Mouse (Mus musculus) lung, postnatal 0 days (tissue): ENCODE measurements around the gene Metrn. TPM values are rescaled to one million over a fixed set of nuclear protein-coding genes. Genes with fewer than 3 reads are reported as not detected.
A peak's percentile ranks its signal among the peaks of the same experiment; 100 is the strongest.
"Not testable (repeated sequence)": the region's sequence is repeated elsewhere in the genome, so short reads cannot be mapped to it uniquely, and the experiment has no call there.

Experiments used
- ATAC-seq: fragments of 200-750 bp; cut with Nextera tagmentation; 2 replicates; pipeline ENCODE4 v1.8.0; 2017; ENCODE audit warnings: moderate library complexity
- DNase-seq: peaks from one replicate; pipeline ENCODE4 v3.0.0-alpha.2; 2016; ENCODE audit warnings: low spot score
- H3K27ac ChIP-seq: fragments of 300-500 bp; sonication (generic); 2 replicates; pipeline ENCODE4 v1.5.1; 2014; ENCODE audit warnings: antibody characterized with exemption, mild to moderate bottlenecking, low read length, mixed read lengths
- H3K27me3 ChIP-seq: fragments of 300-500 bp; sonication (generic); replicated peaks from 2 replicates; pipeline ENCODE4 v1.6.1; 2014; ENCODE audit warnings: low read length, mixed read lengths; ENCODE audit not compliant: insufficient read depth
- H3K36me3 ChIP-seq: fragments of 300-500 bp; sonication (generic); 2 replicates; pipeline ENCODE4 v1.6.1; 2014; ENCODE audit warnings: low read length, mixed read lengths; ENCODE audit not compliant: insufficient read depth
- H3K4me1 ChIP-seq: fragments of 300-500 bp; sonication (generic); 2 replicates; pipeline ENCODE4 v1.6.1; 2014; ENCODE audit warnings: antibody characterized with exemption, low read depth, low read length, mixed read lengths; ENCODE audit not compliant: insufficient read depth
- H3K4me2 ChIP-seq: fragments of 300-500 bp; sonication (generic); replicated peaks from 2 replicates; pipeline ENCODE4 v1.6.1; 2014; ENCODE audit warnings: low read depth, mild to moderate bottlenecking, low read length, moderate library complexity, mixed read lengths
- H3K4me3 ChIP-seq: fragments of 300-500 bp; sonication (generic); 2 replicates; pipeline ENCODE4 v1.5.1; 2014; ENCODE audit warnings: low read depth, low read length
- H3K9ac ChIP-seq: fragments of 300-500 bp; sonication (generic); replicated peaks from 2 replicates; pipeline ENCODE4 v1.6.1; 2014; ENCODE audit warnings: low read depth, mild to moderate bottlenecking
- H3K9me3 ChIP-seq: fragments of 300-500 bp; sonication (generic); 2 replicates; pipeline ENCODE4 v1.6.1; 2016; ENCODE audit warnings: low read length, mixed read lengths
- CTCF ChIP-seq: IDR thresholded peaks from 2 replicates; pipeline ENCODE4 v1.5.1; 2016; ENCODE audit warnings: antibody characterized with exemption, mild to moderate bottlenecking
- EP300 ChIP-seq: IDR thresholded peaks from 2 replicates; pipeline ENCODE4 v1.6.1; 2016; ENCODE audit warnings: antibody characterized with exemption, mild to moderate bottlenecking, control low read depth
- WGBS: fragments of 180-500 bp; shearing (Covaris S2); extraction: QIAGEN DNeasy Blood & Tissue Kit; methylation state at CpG from one replicate; pipeline ENCODE4 v1.1.7; 2014; 5-methylcytosine and 5-hydroxymethylcytosine counted together
- polyA plus RNA-seq: library from polyadenylated mRNA; unstranded; fragments of >200 nt; fragmentation: Nextera tagmentation; extraction: Ambion mirVana; gene quantifications from 2 replicates; pipeline ENCODE4 v1.2.1, GENCODE M21; 2015

Gene Metrn
- polyA plus RNA-seq, 1 experiment from 2014 or later = 19.1 TPM

- Histone ChIP-seq H3K27ac (no peak overlapping the region), H3K9ac (no peak overlapping the region), H3K4me1 (0 out of 2 replicates have a peak, but pooled peaks cover 6% of the 10 kb centered on the region), H3K36me3 (no peaks in the 10 kb centered on the region), H3K4me2 (no peak overlapping the region), H3K27me3 (peaks cover 24% of the 10 kb centered on the region), H3K9me3 (no peaks in the 10 kb centered on the region), H3K4me3 (no peak overlapping the region)
- no peak for ATAC-seq
- DNase-seq = no peak
- 57% methylated on average over 4 of the region's 4 CpGs for WGBS
- no peak for TF ChIP-seq EP300
Observed at GRCm38 (mm10) chr17:25810890-25811289, 14.0 kb upstream of the Metrn start.

GRCm38 (mm10) chr17:25809606-25810340 lies 12.8 kb upstream of the Metrn start:
- H3K9me3 ChIP-seq = no peaks in the 10 kb centered on the region
- H3K27me3 ChIP-seq = peaks cover 24% of the 10 kb centered on the region
- peak overlapping the region; percentile 79 for H3K4me2 ChIP-seq
- DNase-seq = no peak
- no peak for ATAC-seq
- 0 out of 2 replicates have a peak, but pooled peaks cover 6% of the 10 kb centered on the region for H3K4me1 ChIP-seq
- H3K4me3 ChIP-seq = peak overlapping the region; percentile 51
- no peaks in the 10 kb centered on the region for H3K36me3 ChIP-seq
- H3K27ac ChIP-seq = no peak overlapping the region
- TF ChIP-seq EP300 = no peak
- WGBS = 11% methylated on average over 25 of the region's 25 CpGs
- no peak overlapping the region for H3K9ac ChIP-seq

GRCm38 (mm10) chr17:25808789-25809605 lies 12.1 kb upstream of the Metrn start, which contains the start of gene Fbxl16:
Gene Fbxl16, plus strand, starts transcription at chr17:25809085.
- no peaks in the 10 kb centered on the region for H3K9me3 ChIP-seq
- TF ChIP-seq CTCF = peak; percentile 44
- TF ChIP-seq EP300 = no peak
- no peak within 1 kb of the TSS for H3K9ac ChIP-seq
- DNase-seq (peak; percentile 68), ATAC-seq (peak; percentile 80)
- peaks cover 24% of the 10 kb centered on the region for H3K27me3 ChIP-seq
- WGBS = 1% methylated on average over 64 of the region's 100 CpGs
- 0 out of 2 replicates have a peak, but pooled peaks cover 6% of the 10 kb centered on the region for H3K4me1 ChIP-seq
- peak within 1 kb of the TSS; percentile 79 for H3K4me2 ChIP-seq
- peak within 1 kb of the TSS; percentile 51 for H3K4me3 ChIP-seq
- no peak within 1 kb of the TSS for H3K27ac ChIP-seq
- H3K36me3 ChIP-seq = no peaks in the 10 kb centered on the region

GRCm38 (mm10) chr17:25808028-25808427 lies 11.1 kb upstream of the Metrn start:
- 42% methylated on average over 5 of the region's 5 CpGs for WGBS
- no peaks in the 10 kb centered on the region for H3K9me3 ChIP-seq
- H3K4me1 ChIP-seq = 0 out of 2 replicates have a peak, but pooled peaks cover 3% of the 10 kb centered on the region
- H3K27me3 ChIP-seq = peaks cover 24% of the 10 kb centered on the region
- no peak overlapping the region for H3K4me2 ChIP-seq
- no peak overlapping the region for H3K4me3 ChIP-seq
- DNase-seq (no peak), ATAC-seq (no peak)
- no peaks in the 10 kb centered on the region for H3K36me3 ChIP-seq
- TF ChIP-seq EP300 (no peak), CTCF (no peak)
- H3K9ac ChIP-seq = no peak overlapping the region
- H3K27ac ChIP-seq = no peak overlapping the region

- H3K36me3 ChIP-seq, DNase-seq, H3K4me2 ChIP-seq, H3K27ac ChIP-seq, H3K9ac ChIP-seq, H3K9me3 ChIP-seq, H3K4me1 ChIP-seq, ATAC-seq, H3K4me3 ChIP-seq: not testable (repeated sequence)
- 33% methylated on average over 2 of the region's 2 CpGs for WGBS
- H3K27me3 ChIP-seq = peaks cover 24% of the 10 kb centered on the region
Observed at GRCm38 (mm10) chr17:25807452-25807851, 10.5 kb upstream of the Metrn start.

GRCm38 (mm10) chr17:25806507-25806906 lies 9.6 kb upstream of the Metrn start:
- ATAC-seq = no peak
- H3K27me3 ChIP-seq = peaks cover 24% of the 10 kb centered on the region
- no peak for TF ChIP-seq EP300
- TF ChIP-seq CTCF = no peak

More at GRCm38 (mm10) chr17:25806507-25806906, 9.6 kb upstream of the Metrn start:
- Histone ChIP-seq H3K36me3 (no peaks in the 10 kb centered on the region), H3K4me1 (0 out of 2 replicates have a peak, but pooled peaks cover 3% of the 10 kb centered on the region), H3K4me3 (no peak overlapping the region), H3K4me2 (no peak overlapping the region), H3K9me3 (no peaks in the 10 kb centered on the region), H3K9ac (no peak overlapping the region), H3K27ac (no peak overlapping the region)
- 76% methylated on average over 4 of the region's 4 CpGs for WGBS
- no peak for DNase-seq
